Mouse (Mus musculus): ENCODE results near the gene Setx. TPM values are rescaled to one million over a fixed set of nuclear protein-coding genes. Genes with fewer than 3 reads are reported as not detected.
A peak's percentile ranks its signal among the peaks of the same experiment; 100 is the strongest.

Setx gene
- polyA plus RNA-seq, 1 experiment from 2014 or later = 3.3 TPM

- H3K4me1 ChIP-seq (replicated peaks) = peaks cover 11% of the 10 kb centered on the region
- H3K36me3 ChIP-seq (replicated peaks) = no peaks in the 10 kb centered on the region
- no peaks in the 10 kb centered on the region for H3K9me3 ChIP-seq (replicated peaks)
- H3K4me3 ChIP-seq (replicated peaks) = peak overlapping the region; percentile 48
- H3K27ac ChIP-seq (replicated peaks) = no peak overlapping the region
- WGBS (ENCODE audit: insufficient replicate concordance) = 24% methylated on average over 16 of the region's 16 CpGs
- no peak for ATAC-seq (ENCODE audit: insufficient read depth)
- peaks cover 62% of the 10 kb centered on the region for H3K27me3 ChIP-seq
- H3K9ac ChIP-seq = no peak overlapping the region
- H3K4me2 ChIP-seq = peak overlapping the region; percentile 83
Measured at GRCm38 (mm10) chr2:29193819-29194546, 70.0 kb downstream of the Setx start.

GRCm38 (mm10) chr2:29194547-29195463, 70.8 kb downstream of the Setx start:
- WGBS (ENCODE audit: insufficient replicate concordance) = 2% methylated on average over 61 of the region's 61 CpGs
- peak overlapping the region; percentile 83 for H3K4me2 ChIP-seq
- no peaks in the 10 kb centered on the region for H3K9me3 ChIP-seq (replicated peaks)
- no peaks in the 10 kb centered on the region for H3K36me3 ChIP-seq (replicated peaks)
- no peak overlapping the region for H3K27ac ChIP-seq (replicated peaks)
- peaks cover 11% of the 10 kb centered on the region for H3K4me1 ChIP-seq (replicated peaks)
- ATAC-seq (ENCODE audit: insufficient read depth) = no peak
- peaks cover 63% of the 10 kb centered on the region for H3K27me3 ChIP-seq
- H3K4me3 ChIP-seq (replicated peaks) = peak overlapping the region; percentile 48
- peak overlapping the region; percentile 27; the same call in 1 of the 2 replicates for H3K9ac ChIP-seq

GRCm38 (mm10) chr2:29196844-29197243, 72.9 kb downstream of the Setx start:
- no peak for ATAC-seq (ENCODE audit: insufficient read depth)
- Histone ChIP-seq H3K9ac (no peak overlapping the region), H3K9me3 (replicated peaks) (no peaks in the 10 kb centered on the region), H3K36me3 (replicated peaks) (no peaks in the 10 kb centered on the region), H3K4me3 (replicated peaks) (no peak overlapping the region), H3K4me1 (replicated peaks) (peaks cover 11% of the 10 kb centered on the region), H3K4me2 (no peak overlapping the region), H3K27me3 (peaks cover 59% of the 10 kb centered on the region), H3K27ac (replicated peaks) (no peak overlapping the region)
- 49% methylated on average over 12 of the region's 12 CpGs for WGBS (ENCODE audit: insufficient replicate concordance)

- H3K9ac ChIP-seq = no peak overlapping the region
- no peak overlapping the region for H3K27ac ChIP-seq (replicated peaks)
- peaks cover 45% of the 10 kb centered on the region for H3K27me3 ChIP-seq
- H3K4me3 ChIP-seq (replicated peaks) = no peak overlapping the region
- H3K9me3 ChIP-seq (replicated peaks) = no peaks in the 10 kb centered on the region
- WGBS (ENCODE audit: insufficient replicate concordance) = 59% methylated on average over 5 of the region's 5 CpGs
- no peak overlapping the region for H3K4me2 ChIP-seq
- peaks cover 11% of the 10 kb centered on the region for H3K4me1 ChIP-seq (replicated peaks)
- no peaks in the 10 kb centered on the region for H3K36me3 ChIP-seq (replicated peaks)
- no peak for ATAC-seq (ENCODE audit: insufficient read depth)
Measured at GRCm38 (mm10) chr2:29198446-29198845, 74.5 kb downstream of the Setx start.

- Histone ChIP-seq H3K4me1 (replicated peaks) (peaks cover 4% of the 10 kb centered on the region), H3K9ac (no peak overlapping the region), H3K9me3 (replicated peaks) (no peaks in the 10 kb centered on the region), H3K27me3 (peaks cover 32% of the 10 kb centered on the region), H3K4me2 (no peak overlapping the region), H3K27ac (replicated peaks) (no peak overlapping the region), H3K4me3 (replicated peaks) (no peak overlapping the region), H3K36me3 (replicated peaks) (no peaks in the 10 kb centered on the region)
- ATAC-seq (ENCODE audit: insufficient read depth) = no peak
- 0% methylated on average over 3 of the region's 3 CpGs for WGBS (ENCODE audit: insufficient replicate concordance)
Measured at GRCm38 (mm10) chr2:29199909-29200308, 75.9 kb downstream of the Setx start.

GRCm38 (mm10) chr2:29201223-29201955, 77.4 kb downstream of the Setx start:
- 55% methylated on average over 11 of the region's 11 CpGs for WGBS (ENCODE audit: insufficient replicate concordance)
- no peak overlapping the region for H3K4me3 ChIP-seq (replicated peaks)
- H3K9ac ChIP-seq = no peak overlapping the region
- H3K4me1 ChIP-seq (replicated peaks) = no peaks in the 10 kb centered on the region
- H3K27ac ChIP-seq (replicated peaks) = no peak overlapping the region
- peaks cover 17% of the 10 kb centered on the region for H3K27me3 ChIP-seq
- ATAC-seq (ENCODE audit: insufficient read depth) = no peak
- no peaks in the 10 kb centered on the region for H3K36me3 ChIP-seq (replicated peaks)
- no peaks in the 10 kb centered on the region for H3K9me3 ChIP-seq (replicated peaks)
- H3K4me2 ChIP-seq = no peak overlapping the region

- no peaks in the 10 kb centered on the region for H3K9me3 ChIP-seq (replicated peaks)
- H3K36me3 ChIP-seq (replicated peaks) = no peaks in the 10 kb centered on the region
- 27% methylated on average over 8 of the region's 8 CpGs for WGBS (ENCODE audit: insufficient replicate concordance)
- no peak for ATAC-seq (ENCODE audit: insufficient read depth)
- no peak overlapping the region for H3K4me3 ChIP-seq (replicated peaks)
- H3K4me2 ChIP-seq = no peak overlapping the region
- H3K4me1 ChIP-seq (replicated peaks) = no peaks in the 10 kb centered on the region
- no peak overlapping the region for H3K27ac ChIP-seq (replicated peaks)
- no peaks in the 10 kb centered on the region for H3K27me3 ChIP-seq
- H3K9ac ChIP-seq = no peak overlapping the region
Measured at GRCm38 (mm10) chr2:29206156-29206555, 82.2 kb downstream of the Setx start.

- no peak overlapping the region for H3K9ac ChIP-seq
- H3K27me3 ChIP-seq = no peaks in the 10 kb centered on the region
- H3K9me3 ChIP-seq (replicated peaks) = no peaks in the 10 kb centered on the region
- H3K4me3 ChIP-seq (replicated peaks) = no peak overlapping the region
- no peaks in the 10 kb centered on the region for H3K36me3 ChIP-seq (replicated peaks)
- 40% methylated on average over 8 of the region's 8 CpGs for WGBS (ENCODE audit: insufficient replicate concordance)
- H3K27ac ChIP-seq (replicated peaks) = no peak overlapping the region
- no peaks in the 10 kb centered on the region for H3K4me1 ChIP-seq (replicated peaks)
- no peak overlapping the region for H3K4me2 ChIP-seq
- ATAC-seq (ENCODE audit: insufficient read depth) = no peak
Measured at GRCm38 (mm10) chr2:29216286-29217012, 92.5 kb downstream of the Setx start.

GRCm38 (mm10) chr2:29217042-29217441, 93.1 kb downstream of the Setx start:
- Histone ChIP-seq H3K9me3 (replicated peaks) (no peaks in the 10 kb centered on the region), H3K4me1 (replicated peaks) (no peaks in the 10 kb centered on the region), H3K27ac (replicated peaks) (no peak overlapping the region), H3K4me3 (replicated peaks) (no peak overlapping the region), H3K4me2 (no peak overlapping the region), H3K36me3 (replicated peaks) (no peaks in the 10 kb centered on the region), H3K9ac (no peak overlapping the region), H3K27me3 (no peaks in the 10 kb centered on the region)
- ATAC-seq (ENCODE audit: insufficient read depth) = no peak
- WGBS (ENCODE audit: insufficient replicate concordance) = 73% methylated on average over 5 of the region's 5 CpGs

GRCm38 (mm10) chr2:29217897-29218296, 93.9 kb downstream of the Setx start:
- H3K36me3 ChIP-seq (replicated peaks) = no peaks in the 10 kb centered on the region
- H3K4me1 ChIP-seq (replicated peaks) = no peaks in the 10 kb centered on the region
- no peak overlapping the region for H3K27ac ChIP-seq (replicated peaks)
- H3K9me3 ChIP-seq (replicated peaks) = no peaks in the 10 kb centered on the region
- H3K4me2 ChIP-seq = no peak overlapping the region
- no peak overlapping the region for H3K9ac ChIP-seq
- no peak overlapping the region for H3K4me3 ChIP-seq (replicated peaks)
- ATAC-seq (ENCODE audit: insufficient read depth) = no peak
- H3K27me3 ChIP-seq = no peaks in the 10 kb centered on the region
- WGBS (ENCODE audit: insufficient replicate concordance) = 57% methylated on average over 10 of the region's 10 CpGs

Measured in liver, embryonic 15.5 days (tissue).